Mouse (Mus musculus): ENCODE data around the gene Appl2. TPM values are rescaled to one million over a fixed set of nuclear protein-coding genes. Genes with fewer than 3 reads are reported as not detected.
A peak's percentile ranks its signal among the peaks of the same experiment; 100 is the strongest.

The Appl2 gene
- polyA plus RNA-seq, 1 experiment from 2014 or later: 27.5 TPM

GRCm38 (mm10) chr10:83618819-83619440, 29.6 kb downstream of the Appl2 start:
- no peak overlapping the region for H3K4me2 ChIP-seq (replicated peaks; ENCODE audit: low read depth)
- no peak overlapping the region for H3K27ac ChIP-seq (ENCODE audit: low read depth, low read length)
- no peak overlapping the region for H3K4me3 ChIP-seq (ENCODE audit: low read depth, low read length)
- no peak for ATAC-seq
- no peaks in the 10 kb centered on the region for H3K4me1 ChIP-seq (replicated peaks; ENCODE audit: control insufficient read depth, insufficient read depth, low read length)
- no peaks in the 10 kb centered on the region for H3K9me3 ChIP-seq (ENCODE audit: control insufficient read depth)
- no peak overlapping the region for H3K9ac ChIP-seq (ENCODE audit: low read depth, low read length)
- 79% methylated on average over 12 of the region's 12 CpGs for WGBS
- peaks cover 51% of the 10 kb centered on the region for H3K36me3 ChIP-seq (ENCODE audit: control insufficient read depth, insufficient read depth)
- no peaks in the 10 kb centered on the region for H3K27me3 ChIP-seq (replicated peaks; ENCODE audit: control insufficient read depth, insufficient read depth, low read length)
- TF ChIP-seq CTCF (IDR thresholded peaks at IDR 0.05; ENCODE audit: low read depth): no peak

GRCm38 (mm10) chr10:83617366-83617765, 31.2 kb downstream of the Appl2 start:
- Histone ChIP-seq H3K27me3 (replicated peaks; ENCODE audit: control insufficient read depth, insufficient read depth, low read length) (no peaks in the 10 kb centered on the region), H3K4me3 (ENCODE audit: low read depth, low read length) (no peak overlapping the region), H3K4me1 (replicated peaks; ENCODE audit: control insufficient read depth, insufficient read depth, low read length) (no peaks in the 10 kb centered on the region), H3K4me2 (replicated peaks; ENCODE audit: low read depth) (no peak overlapping the region), H3K36me3 (ENCODE audit: control insufficient read depth, insufficient read depth) (peaks cover 62% of the 10 kb centered on the region), H3K27ac (ENCODE audit: low read depth, low read length) (no peak overlapping the region), H3K9ac (ENCODE audit: low read depth, low read length) (no peak overlapping the region), H3K9me3 (ENCODE audit: control insufficient read depth) (no peaks in the 10 kb centered on the region)
- WGBS: 62% methylated on average over 10 of the region's 10 CpGs
- peak; percentile 72 for TF ChIP-seq CTCF (IDR thresholded peaks at IDR 0.05; ENCODE audit: low read depth)
- ATAC-seq: no peak

- no peak overlapping the region for H3K4me2 ChIP-seq (replicated peaks; ENCODE audit: low read depth)
- TF ChIP-seq CTCF (IDR thresholded peaks at IDR 0.05; ENCODE audit: low read depth): no peak
- H3K27me3 ChIP-seq (replicated peaks; ENCODE audit: control insufficient read depth, insufficient read depth, low read length): no peaks in the 10 kb centered on the region
- ATAC-seq: no peak
- H3K4me1 ChIP-seq (replicated peaks; ENCODE audit: control insufficient read depth, insufficient read depth, low read length): no peaks in the 10 kb centered on the region
- peaks cover 78% of the 10 kb centered on the region for H3K36me3 ChIP-seq (ENCODE audit: control insufficient read depth, insufficient read depth)
- no peak overlapping the region for H3K9ac ChIP-seq (ENCODE audit: low read depth, low read length)
- H3K27ac ChIP-seq (ENCODE audit: low read depth, low read length): no peak overlapping the region
- no peaks in the 10 kb centered on the region for H3K9me3 ChIP-seq (ENCODE audit: control insufficient read depth)
- WGBS: 93% methylated on average over 14 of the region's 14 CpGs
- no peak overlapping the region for H3K4me3 ChIP-seq (ENCODE audit: low read depth, low read length)
Measured at GRCm38 (mm10) chr10:83612648-83613215, 35.8 kb downstream of the Appl2 start.

GRCm38 (mm10) chr10:83611863-83612262, 36.7 kb downstream of the Appl2 start:
- Histone ChIP-seq H3K4me3 (ENCODE audit: low read depth, low read length) (no peak overlapping the region), H3K36me3 (ENCODE audit: control insufficient read depth, insufficient read depth) (peaks cover 80% of the 10 kb centered on the region), H3K27ac (ENCODE audit: low read depth, low read length) (no peak overlapping the region), H3K9ac (ENCODE audit: low read depth, low read length) (no peak overlapping the region), H3K4me1 (replicated peaks; ENCODE audit: control insufficient read depth, insufficient read depth, low read length) (no peaks in the 10 kb centered on the region), H3K27me3 (replicated peaks; ENCODE audit: control insufficient read depth, insufficient read depth, low read length) (no peaks in the 10 kb centered on the region), H3K4me2 (replicated peaks; ENCODE audit: low read depth) (no peak overlapping the region), H3K9me3 (ENCODE audit: control insufficient read depth) (no peaks in the 10 kb centered on the region)
- TF ChIP-seq CTCF (IDR thresholded peaks at IDR 0.05; ENCODE audit: low read depth): no peak
- 98% methylated on average over 5 of the region's 5 CpGs for WGBS
- ATAC-seq: no peak

DNA sequence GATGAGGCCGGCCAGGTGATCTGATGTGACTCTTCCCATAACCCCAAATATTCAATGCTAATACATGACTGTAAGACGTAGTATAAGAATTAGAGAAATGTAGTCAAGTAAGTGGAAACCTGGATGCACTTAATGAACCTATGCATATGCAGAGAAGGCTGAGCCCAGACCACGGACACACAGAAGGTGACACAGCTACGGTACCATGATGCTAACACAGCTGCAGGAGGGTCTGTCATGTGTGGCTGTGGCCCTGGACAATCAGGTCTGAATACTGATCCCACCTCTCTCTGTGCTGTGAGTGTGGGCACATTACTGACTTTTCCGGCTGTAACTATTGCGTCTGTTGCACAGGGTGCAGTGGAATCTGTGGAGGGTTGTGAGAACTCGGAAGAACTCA, 38.0 kb downstream of the Appl2 start:
- 94% methylated on average over 7 of the region's 7 CpGs for WGBS

GRCm38 (mm10) chr10:83608596-83608995, 39.9 kb downstream of the Appl2 start:
- no peak for ATAC-seq
- H3K9me3 ChIP-seq (ENCODE audit: control insufficient read depth): no peaks in the 10 kb centered on the region
- no peak overlapping the region for H3K4me3 ChIP-seq (ENCODE audit: low read depth, low read length)
- H3K27me3 ChIP-seq (replicated peaks; ENCODE audit: control insufficient read depth, insufficient read depth, low read length): no peaks in the 10 kb centered on the region
- H3K36me3 ChIP-seq (ENCODE audit: control insufficient read depth, insufficient read depth): peaks cover 76% of the 10 kb centered on the region
- H3K4me1 ChIP-seq (replicated peaks; ENCODE audit: control insufficient read depth, insufficient read depth, low read length): no peaks in the 10 kb centered on the region
- H3K9ac ChIP-seq (ENCODE audit: low read depth, low read length): no peak overlapping the region
- H3K4me2 ChIP-seq (replicated peaks; ENCODE audit: low read depth): no peak overlapping the region
- WGBS: 88% methylated on average over 8 of the region's 8 CpGs
- no peak for TF ChIP-seq CTCF (IDR thresholded peaks at IDR 0.05; ENCODE audit: low read depth)
- H3K27ac ChIP-seq (ENCODE audit: low read depth, low read length): no peak overlapping the region

More for the DNA sequence above, 38.0 kb downstream of the Appl2 start:
- ATAC-seq: no peak
- no peak for TF ChIP-seq CTCF (IDR thresholded peaks at IDR 0.05; ENCODE audit: low read depth)
- Histone ChIP-seq H3K9ac (ENCODE audit: low read depth, low read length) (no peak overlapping the region), H3K27ac (ENCODE audit: low read depth, low read length) (no peak overlapping the region), H3K4me3 (ENCODE audit: low read depth, low read length) (no peak overlapping the region), H3K4me2 (replicated peaks; ENCODE audit: low read depth) (no peak overlapping the region), H3K36me3 (ENCODE audit: control insufficient read depth, insufficient read depth) (peaks cover 73% of the 10 kb centered on the region), H3K27me3 (replicated peaks; ENCODE audit: control insufficient read depth, insufficient read depth, low read length) (no peaks in the 10 kb centered on the region), H3K9me3 (ENCODE audit: control insufficient read depth) (no peaks in the 10 kb centered on the region), H3K4me1 (replicated peaks; ENCODE audit: control insufficient read depth, insufficient read depth, low read length) (no peaks in the 10 kb centered on the region)

Data from intestine, postnatal 0 days (tissue).